Mouse (Mus musculus) heart, postnatal 0 days (tissue): ENCODE data around the gene Nrxn2.

ENCODE experiments used
- CTCF ChIP-seq: IDR thresholded peaks from 2 replicates; pipeline ENCODE4 v1.5.1; 2016; ENCODE audit warnings: antibody characterized with exemption, control low read depth, low read depth
- EP300 ChIP-seq: IDR thresholded peaks from 2 replicates; pipeline ENCODE4 v1.6.1; 2016; ENCODE audit warnings: antibody characterized with exemption, low read depth

DNA sequence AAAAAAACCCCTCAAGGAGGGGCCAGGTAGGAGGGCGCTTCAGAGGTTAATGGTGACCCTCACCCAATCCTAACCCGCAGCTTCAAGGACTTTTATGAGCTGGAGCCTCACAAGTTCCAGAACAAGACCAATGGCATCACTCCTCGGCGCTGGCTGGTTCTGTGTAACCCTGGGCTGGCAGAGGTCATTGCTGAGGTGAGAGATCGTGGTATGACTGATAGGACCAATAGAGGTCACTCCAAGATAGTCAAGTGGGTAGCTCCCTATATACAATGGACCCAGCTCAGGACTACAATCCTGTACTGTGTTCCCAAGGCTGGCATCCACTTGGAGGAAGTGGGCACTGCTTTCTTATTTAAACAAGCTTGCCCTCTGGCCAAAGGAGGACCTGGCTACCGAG is 28.3 kb upstream of the Nrxn2 start:
- TF ChIP-seq CTCF = no peak
- TF ChIP-seq EP300 = no peak
